Mouse (Mus musculus) CH12.LX (cell line): ENCODE measurements around the gene Scn4b. TPM values are rescaled to one million over a fixed set of nuclear protein-coding genes. Genes with fewer than 3 reads are reported as not detected.

Experiments
- DNase-seq: peaks from one replicate; pipeline ENCODE4 v3.0.0-alpha.2; 2013; ENCODE audit errors: extremely low read depth
- H3K27ac ChIP-seq: 2 replicates; pipeline ENCODE4 v1.5.1; 2012; ENCODE audit warnings: low read depth, mild to moderate bottlenecking, control low read depth, moderate library complexity; ENCODE audit not compliant: insufficient read depth
- H3K27me3 ChIP-seq: replicated peaks from 2 replicates; pipeline ENCODE3; 2012; ENCODE audit warnings: inconsistent platforms
- H3K36me3 ChIP-seq, 2 experiments: replicated peaks in 1 of 2; 2 replicates each; pipeline versions ENCODE3 to v1.6.1; 2012; ENCODE audit warnings: inconsistent platforms in 1 of 2, low read length in 1 of 2, mild to moderate bottlenecking in 1 of 2, mixed read lengths in 1 of 2, moderate library complexity in 1 of 2; ENCODE audit not compliant: control insufficient read depth in 1 of 2, insufficient read depth in 1 of 2
- H3K4me1 ChIP-seq, 2 experiments: 2 replicates each; pipeline ENCODE4 v1.6.1; 2012; ENCODE audit warnings: inconsistent platforms in 1 of 2, moderate library complexity in 1 of 2; ENCODE audit not compliant: insufficient read depth in 2 of 2, control insufficient read depth in 1 of 2
- H3K4me2 ChIP-seq: 2 replicates; pipeline ENCODE4 v1.6.1; 2012; ENCODE audit warnings: low read depth, mild to moderate bottlenecking, control low read depth; ENCODE audit not compliant: poor library complexity, insufficient read depth, severe bottlenecking
- H3K4me3 ChIP-seq, 3 experiments: fragments of 150-350 bp in 1 of 3; sonication (generic) in 1 of 3; replicated peaks in 1 of 3; 2 replicates each; pipeline versions ENCODE3 to v1.5.1; 2011 to 2012; ENCODE audit warnings: low read depth in 2 of 3, low read length in 2 of 3, mild to moderate bottlenecking in 2 of 3, moderate library complexity in 2 of 3, control low read depth in 1 of 3, improper control_type of control experiment in 1 of 3, inconsistent platforms in 1 of 3, mixed read lengths in 1 of 3; ENCODE audit not compliant: poor library complexity in 1 of 3
- H3K79me2 ChIP-seq: replicated peaks from 2 replicates; pipeline ENCODE4 v1.6.1; 2012; ENCODE audit warnings: mild to moderate bottlenecking, moderate library complexity; ENCODE audit not compliant: control insufficient read depth, poor library complexity, insufficient read depth, severe bottlenecking; ENCODE audit errors: extremely low read depth
- H3K9ac ChIP-seq: 2 replicates; pipeline ENCODE4 v1.6.1; 2012; ENCODE audit warnings: low read depth, mild to moderate bottlenecking, control low read depth, moderate library complexity; ENCODE audit not compliant: insufficient read depth
- H3K9me3 ChIP-seq: replicated peaks from 2 replicates; pipeline ENCODE3; 2012; ENCODE audit warnings: low read length, inconsistent platforms, mixed read lengths
- BHLHE40 ChIP-seq: IDR thresholded peaks from 2 replicates; pipeline ENCODE4 v1.6.1; 2011; ENCODE audit warnings: mild to moderate bottlenecking, low read depth, low read length, improper control_type of control experiment
- CHD2 ChIP-seq: IDR thresholded peaks from 2 replicates; pipeline ENCODE4 v1.6.1; 2011; ENCODE audit warnings: low read length, improper control_type of control experiment
- CTCF ChIP-seq, 2 experiments: IDR thresholded peaks in 1 of 2; conservative IDR thresholded peaks in 1 of 2; 2 replicates each; pipeline ENCODE4 v1.5.1; 2011 to 2012; ENCODE audit warnings: low read depth in 2 of 2, low read length in 2 of 2, improper control_type of control experiment in 1 of 2, inconsistent platforms in 1 of 2, mild to moderate bottlenecking in 1 of 2, moderate library complexity in 1 of 2
- E2F4 ChIP-seq: IDR thresholded peaks from 2 replicates; pipeline ENCODE4 v1.6.1; 2011; ENCODE audit warnings: low read depth, low read length, improper control_type of control experiment; ENCODE audit not compliant: insufficient replicate concordance
- ELF1 ChIP-seq: IDR thresholded peaks from 2 replicates; pipeline ENCODE4 v1.6.1; 2014; ENCODE audit warnings: low read depth, mild to moderate bottlenecking, inconsistent platforms, low read length, improper control_type of control experiment
- JUN ChIP-seq: IDR thresholded peaks from 2 replicates; pipeline ENCODE4 v1.6.1; 2011; ENCODE audit warnings: low read depth, mild to moderate bottlenecking, low read length, improper control_type of control experiment, moderate library complexity; ENCODE audit not compliant: insufficient read depth
- MEF2A ChIP-seq: IDR thresholded peaks from 2 replicates; pipeline ENCODE4 v1.6.1; 2014; ENCODE audit warnings: low read depth, mild to moderate bottlenecking, inconsistent platforms, low read length, improper control_type of control experiment, borderline replicate concordance
- MYC ChIP-seq: IDR thresholded peaks from 2 replicates; pipeline ENCODE4 v1.6.1; 2011; ENCODE audit warnings: low read depth, mild to moderate bottlenecking, improper control_type of control experiment, low read length
- PAX5 ChIP-seq: IDR thresholded peaks from 2 replicates; pipeline ENCODE4 v1.6.1; 2012; ENCODE audit warnings: low read length, inconsistent platforms, mixed read lengths
- POLR2AphosphoS2 ChIP-seq: IDR thresholded peaks from 2 replicates; pipeline ENCODE4 v1.6.1; 2011; ENCODE audit warnings: low read depth, low read length, improper control_type of control experiment
- RCOR1 ChIP-seq: conservative IDR thresholded peaks from 2 replicates; pipeline ENCODE4 v1.6.1; 2012; ENCODE audit warnings: low read depth, mild to moderate bottlenecking, inconsistent platforms, low read length, improper control_type of control experiment
- USF2 ChIP-seq: conservative IDR thresholded peaks from 2 replicates; pipeline ENCODE4 v1.6.1; 2011; ENCODE audit warnings: low read depth, low read length, improper control_type of control experiment
- ZC3H11A ChIP-seq: IDR thresholded peaks from 2 replicates; pipeline ENCODE4 v1.6.1; 2012; ENCODE audit warnings: low read depth, mild to moderate bottlenecking, inconsistent platforms, low read length, improper control_type of control experiment
- ZNF384 ChIP-seq: IDR thresholded peaks from 2 replicates; pipeline ENCODE4 v1.6.1; 2012; ENCODE audit warnings: low read depth, low read length, improper control_type of control experiment, inconsistent platforms
- dilution Hi-C: fragments of 300-500 bp; cut with MboI; formaldehyde crosslinking; loops from 2 replicates; pipeline ENCODE4 v1.14.3; 2020; ENCODE audit warnings: low sequenced_read_pairs; ENCODE audit not compliant: extremely low pct_unique_long_range_greater_than_20kb, extremely low pct_ligation_motif_present
- in situ Hi-C: fragments of 300-500 bp; cut with MboI; formaldehyde crosslinking; loops from 3 replicates; pipeline ENCODE4 v1.14.3; 2019; ENCODE audit warnings: low sequenced_read_pairs, low pct_ligation_motif_present, low pct_unique_long_range_greater_than_20kb, mixed read lengths
- polyA plus RNA-seq: library from polyadenylated mRNA; unstranded; fragments of >175 nt; gene quantifications from 2 replicates; pipeline ENCODE4 v1.2.1, GENCODE M21; 2012; ENCODE audit warnings: low read depth; ENCODE audit not compliant: insufficient read length
- total RNA-seq, 2 experiments: library from RNA; depleted of rRNA; stranded (reverse); fragments of 300-350 nt in 1 of 2; fragments of >200 nt in 1 of 2; gene quantifications; 2 replicates each; pipeline ENCODE4 v1.2.3; 2012 to 2014

Gene Scn4b
- total and polyA plus RNA-seq, 3 experiments: 0.04 TPM; not detected in 2

DNA sequence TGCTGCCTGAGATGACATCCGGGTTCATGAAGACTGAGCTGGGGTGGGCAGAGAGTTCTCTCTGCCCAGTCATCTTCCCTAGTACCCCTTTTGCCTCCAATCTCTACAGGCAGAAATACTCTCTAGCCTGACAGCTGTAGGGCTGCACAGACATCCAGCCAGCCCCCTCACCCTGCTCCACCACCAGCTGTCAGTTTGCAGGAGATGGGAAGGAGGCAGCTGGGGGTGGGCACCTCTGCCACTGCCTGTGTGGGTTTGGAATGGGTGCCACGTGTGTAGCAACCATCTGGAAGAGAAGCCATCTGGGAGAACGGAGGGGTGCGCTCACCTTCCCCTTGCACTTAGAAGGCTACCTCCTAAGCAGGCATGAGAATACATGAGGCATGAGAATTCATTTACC lies 47.1 kb downstream of the Scn4b start:
- in situ Hi-C loops: no loop called here
- H3K9ac ChIP-seq: no peak overlapping the region
- no peak overlapping the region for H3K4me3 ChIP-seq
- no peaks in the 10 kb centered on the region for H3K36me3 ChIP-seq
- no peak for DNase-seq
- H3K27ac ChIP-seq: no peak overlapping the region
- no peak overlapping the region for H3K4me2 ChIP-seq
- H3K9me3 ChIP-seq: no peaks in the 10 kb centered on the region
- no peak for TF ChIP-seq CTCF (conservative IDR thresholded peaks at IDR 0.05 in 1 of 2, IDR thresholded peaks at IDR 0.05 in 1 of 2; ENCODE audit: low read depth in 2 of 2, low read length in 2 of 2)
- no peak for TF ChIP-seq BHLHE40
- no peak for TF ChIP-seq ELF1
- TF ChIP-seq ZC3H11A: no peak
- TF ChIP-seq JUN: no peak
- TF ChIP-seq CHD2: no peak
- no peak for TF ChIP-seq USF2
- no peak for TF ChIP-seq MEF2A
- no peak for TF ChIP-seq PAX5
- no peak for TF ChIP-seq ZNF384
- dilution Hi-C loops: no loop called here
- H3K4me1 ChIP-seq: peaks cover 5 to 29% of the 10 kb centered on the region in 2 experiments
- H3K79me2 ChIP-seq: no peaks in the 10 kb centered on the region
- H3K27me3 ChIP-seq: peaks cover 54% of the 10 kb centered on the region

DNA sequence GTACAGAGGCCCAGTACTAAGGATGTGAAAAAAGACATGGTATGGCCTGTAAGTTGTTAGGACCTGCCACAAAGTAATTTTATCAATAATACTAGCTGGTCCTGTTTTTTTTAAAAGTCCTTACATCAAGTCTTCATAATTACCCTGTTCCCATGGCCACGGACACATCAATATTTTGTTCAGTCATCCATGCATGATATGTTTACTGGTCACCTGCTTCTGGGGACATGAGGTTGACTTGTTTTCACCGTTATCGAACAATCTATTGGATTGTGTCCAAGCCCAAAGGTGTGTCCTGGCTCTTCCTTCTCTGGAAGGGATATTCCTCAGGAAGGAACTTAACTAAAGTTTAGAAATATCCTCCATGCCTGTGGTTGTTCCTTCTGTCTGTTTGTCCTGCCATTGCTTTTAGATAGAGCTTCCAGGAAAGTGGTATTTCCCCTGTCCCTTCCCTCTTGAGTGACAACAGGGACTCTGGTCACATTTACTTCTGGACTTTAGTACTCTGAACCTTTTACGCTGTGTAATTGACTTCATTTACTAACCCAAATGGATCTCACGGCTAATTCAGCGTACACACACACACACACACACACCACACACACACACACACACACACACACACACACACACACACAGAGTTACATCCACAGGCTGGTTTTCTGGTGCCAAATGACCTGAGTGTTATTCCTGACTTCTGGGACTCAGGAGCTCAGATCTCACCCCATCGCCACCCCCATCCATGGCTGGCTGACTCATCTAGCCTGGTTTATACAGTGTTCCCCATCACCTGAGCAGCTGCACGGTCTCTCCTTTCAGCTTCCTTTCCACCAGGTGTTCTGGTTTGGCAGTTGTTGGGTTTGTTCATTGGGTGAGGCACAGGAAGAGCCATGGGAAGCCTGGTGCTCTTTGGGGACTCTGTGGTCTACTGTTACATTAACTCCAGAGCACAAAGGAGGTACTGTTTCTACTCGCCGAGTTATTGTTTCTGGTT lies 50.7 kb downstream of the Scn4b start:
- dilution Hi-C loops (no loop called here), in situ Hi-C loops (no loop called here)
- Histone ChIP-seq H3K27me3 (peaks cover 23% of the 10 kb centered on the region), H3K36me3 (no peaks in the 10 kb centered on the region), H3K4me2 (no peak overlapping the region), H3K27ac (no peak overlapping the region), H3K9ac (no peak overlapping the region), H3K9me3 (no peaks in the 10 kb centered on the region), H3K4me3 (no peak overlapping the region), H3K79me2 (no peaks in the 10 kb centered on the region), H3K4me1 (peaks cover 3 to 28% of the 10 kb centered on the region in 2 experiments; a peak in 3 of 4 replicates)
- TF ChIP-seq MEF2A (no peak), PAX5 (no peak), POLR2AphosphoS2 (no peak), E2F4 (no peak), BHLHE40 (0 out of 2 replicates have a peak, but pooled peaks have one; percentile 37), MYC (no peak), RCOR1 (no peak)
- DNase-seq: no peak
